Mouse (Mus musculus) hematopoietic stem cell, adult 5-6 weeks (primary cell): ENCODE measurements at regions not wholly inside any gene's neighbourhood (a gene's known extent, or its start where the extent isn't known, plus 50 kb on each side); places are given as distances from the start of the nearest gene placed in this dataset.
A peak's percentile ranks its signal among the peaks of the same experiment; 100 is the strongest.

ENCODE experiments used
- ATAC-seq, 2 experiments: fragments of 125-278 bp in 1 of 2; replicated peaks in 1 of 2; 2 replicates each; pipeline ENCODE4 v1.8.0; 2016 to 2017; ENCODE audit warnings: inconsistent platforms in 2 of 2, mild to moderate bottlenecking in 2 of 2, moderate number of reproducible peaks in 2 of 2, low read depth in 1 of 2, moderate TSS enrichment in 1 of 2; ENCODE audit not compliant: low FRiP score in 2 of 2, poor library complexity in 2 of 2, severe bottlenecking in 2 of 2, insufficient read depth in 1 of 2, low TSS enrichment in 1 of 2

DNA sequence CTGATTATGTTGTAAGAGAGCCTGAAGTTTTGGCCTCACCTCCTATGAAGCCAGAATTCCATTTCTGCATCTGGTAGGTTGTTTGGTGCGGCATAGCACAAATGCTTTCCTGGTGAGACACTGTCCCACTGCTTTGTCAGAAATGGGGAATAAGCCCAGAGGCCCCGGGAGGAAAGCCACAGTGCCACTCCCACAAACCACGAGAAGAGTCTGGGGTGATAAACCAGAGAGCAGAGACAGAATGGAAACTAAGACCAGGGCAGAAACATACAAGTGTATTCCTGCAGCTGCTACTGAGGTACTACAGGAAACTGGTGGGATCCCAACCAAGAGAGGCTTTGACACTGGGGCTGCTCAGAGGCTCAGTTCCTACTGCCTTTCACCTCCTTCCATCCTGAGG, 123.6 kb downstream of the Cyp26a1 start:
- ATAC-seq, result peak; percentile 58 to 78; a peak in 3 of 4 replicates

DNA sequence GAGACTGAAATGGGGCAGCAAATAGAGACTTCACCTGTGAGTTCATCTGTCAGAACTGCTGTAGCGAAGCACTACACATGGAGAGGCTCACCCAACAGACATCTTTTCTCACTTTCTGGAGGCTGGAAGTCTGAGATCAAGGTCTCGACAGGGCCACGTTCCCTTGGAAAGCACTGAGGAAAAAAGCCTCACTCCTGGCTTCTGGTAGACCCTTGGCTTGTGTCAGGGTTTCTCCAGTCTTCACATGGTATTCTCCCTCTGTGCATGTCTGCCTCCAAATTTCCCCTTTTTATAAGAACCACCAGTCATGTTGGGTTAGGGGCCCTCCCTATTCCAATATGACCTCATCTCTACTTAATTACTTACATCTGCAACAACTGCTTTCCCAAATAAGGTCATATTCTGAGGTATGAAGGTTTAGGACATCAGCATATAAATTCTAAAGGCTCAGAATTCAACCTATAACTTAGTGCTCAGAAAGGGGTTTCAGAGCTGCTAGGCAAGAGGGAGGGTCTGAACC, 124.1 kb downstream of the Cyp26a1 start:
- ATAC-seq, result 0 out of 4 replicates have a peak, but pooled peaks of 1 of the 2 experiments have one; percentile 9

DNA sequence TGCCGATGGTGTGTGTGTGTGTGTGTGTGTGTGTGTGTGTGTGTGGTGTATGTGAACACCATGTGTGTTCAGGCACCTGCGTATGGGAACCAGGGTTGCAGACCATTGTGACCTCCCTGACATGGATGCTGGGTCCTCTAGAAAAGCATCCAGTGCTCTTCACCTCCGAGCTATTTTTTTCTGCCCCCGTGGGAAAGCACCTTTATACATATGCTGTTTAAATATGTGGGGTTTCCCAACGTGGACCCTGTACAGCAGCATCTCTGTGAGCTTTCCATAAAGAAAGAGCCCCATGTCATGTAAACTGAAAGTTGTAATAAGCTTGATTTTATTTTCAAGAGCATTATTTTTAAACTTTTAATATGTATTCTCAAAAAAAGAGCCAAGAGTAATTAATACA, 126.6 kb downstream of the Cyp26a1 start:
- no peak for ATAC-seq

DNA sequence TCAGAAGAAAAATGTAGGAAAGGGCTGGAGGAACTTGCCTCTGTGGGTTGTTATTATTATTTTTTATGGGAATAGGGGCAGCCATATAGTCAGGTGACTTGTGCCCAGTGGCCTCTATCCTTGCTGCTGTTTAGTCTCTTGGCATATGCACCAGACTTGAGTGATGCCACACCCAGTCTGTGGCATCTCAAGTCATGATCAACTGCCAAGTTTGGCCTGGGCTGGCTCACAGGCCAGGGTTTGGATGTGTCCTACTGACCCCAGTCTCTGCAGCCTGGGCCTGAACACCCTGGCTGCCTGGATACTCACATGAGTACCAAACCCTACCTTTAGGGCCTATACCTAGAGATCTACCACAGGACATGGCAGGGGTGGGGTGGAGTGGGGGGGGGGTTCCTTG, 133.8 kb downstream of the Cyp26a1 start:
- ATAC-seq, result no peak

DNA sequence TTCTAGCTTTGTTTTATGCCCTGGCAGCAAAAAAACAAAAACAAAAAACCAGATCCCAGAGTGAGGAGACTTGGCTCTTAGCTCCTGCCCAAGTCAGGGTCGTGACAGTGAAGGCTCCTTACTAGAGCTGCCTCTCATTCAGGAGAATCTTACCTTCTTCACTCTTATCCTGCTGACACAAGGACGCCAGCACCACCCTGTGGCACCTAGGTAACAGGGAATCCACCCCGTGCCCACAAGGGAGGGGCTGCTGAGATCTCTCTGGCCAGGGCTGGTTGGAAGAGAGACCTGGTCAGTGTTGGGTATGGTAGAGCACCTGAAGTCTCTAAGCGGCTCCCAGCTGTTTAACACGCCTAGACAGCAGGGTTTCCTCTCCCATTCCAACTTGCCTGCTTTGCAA, 139.3 kb downstream of the Cyp26a1 start:
- peak in 1 of 2 experiments; percentile 48; a peak in 1 of 4 replicates for ATAC-seq
